Mouse (Mus musculus) left cerebral cortex, postnatal 10 days (tissue): ENCODE measurements at regions not wholly inside any gene's neighbourhood (a gene's known extent, or its start where the extent isn't known, plus 50 kb on each side); places are given as distances from the start of the nearest gene placed in this dataset.
A peak's percentile ranks its signal among the peaks of the same experiment; 100 is the strongest.

Source experiments
- DNase-seq, 2 experiments: peaks; one replicate each; pipeline ENCODE4 v3.0.0; 2021 to 2022; ENCODE audit warnings: low spot score in 2 of 2, mixed read lengths in 1 of 2; ENCODE audit errors: extremely low spot score in 1 of 2
- intact Hi-C: fragments of 180-260 bp; cut with DNase I; formaldehyde crosslinking; loops from one replicate; pipeline ENCODE4 v1.15.1; 2025

GRCm38 (mm10) chr8:92137091-92137882 is 220.1 kb upstream of the Irx5 start:
- intact Hi-C loops = no loop called here

GRCm38 (mm10) chr8:92136413-92136812 is 221.0 kb upstream of the Irx5 start:
- no peak for DNase-seq
- intact Hi-C loops = no loop called here

More at GRCm38 (mm10) chr8:92137091-92137882, 220.1 kb upstream of the Irx5 start:
- DNase-seq = peak in 1 of 2 experiments; percentile 46

GRCm38 (mm10) chr8:92134434-92134833 is 223.0 kb upstream of the Irx5 start:
- intact Hi-C loops = no loop called here
- no peak for DNase-seq

- intact Hi-C loops = no loop called here
- peak; percentile 34 to 46 for DNase-seq
These were observed 223.7 kb upstream of the Irx5 start for GRCm38 (mm10) chr8:92133484-92134406.

- no peak for DNase-seq
- intact Hi-C loops = no loop called here
These were observed 224.5 kb upstream of the Irx5 start for GRCm38 (mm10) chr8:92132949-92133348.

GRCm38 (mm10) chr8:92132526-92132925 is 224.9 kb upstream of the Irx5 start:
- intact Hi-C loops = no loop called here
- DNase-seq = no peak

GRCm38 (mm10) chr8:92130025-92130557 is 227.3 kb upstream of the Irx5 start:
- DNase-seq = no peak
- intact Hi-C loops = no loop called here

- no peak for DNase-seq
- intact Hi-C loops = no loop called here
These were observed 228.0 kb upstream of the Irx5 start for GRCm38 (mm10) chr8:92129241-92130015.

GRCm38 (mm10) chr8:92125631-92126030 is 231.8 kb upstream of the Irx5 start:
- intact Hi-C loops = no loop called here
- DNase-seq = no peak

GRCm38 (mm10) chr8:92121296-92121695 is 236.1 kb upstream of the Irx5 start:
- no peak for DNase-seq
- intact Hi-C loops = no loop called here

- DNase-seq = no peak
- intact Hi-C loops = no loop called here
These were observed 241.8 kb upstream of the Irx5 start for GRCm38 (mm10) chr8:92115479-92116267.

- intact Hi-C loops = no loop called here
- DNase-seq = no peak
These were observed 242.8 kb upstream of the Irx5 start for GRCm38 (mm10) chr8:92114311-92115275.

GRCm38 (mm10) chr8:92113901-92114300 is 243.5 kb upstream of the Irx5 start:
- intact Hi-C loops = no loop called here
- DNase-seq = no peak

GRCm38 (mm10) chr8:92113386-92113785 is 244.0 kb upstream of the Irx5 start:
- intact Hi-C loops = no loop called here
- no peak for DNase-seq

- no peak for DNase-seq
- intact Hi-C loops = no loop called here
These were observed 252.9 kb upstream of the Irx5 start for GRCm38 (mm10) chr8:92104561-92104960.

GRCm38 (mm10) chr8:92102521-92102920 is 254.9 kb upstream of the Irx5 start:
- intact Hi-C loops = no loop called here
- no peak for DNase-seq

- intact Hi-C loops = no loop called here
- DNase-seq = no peak
These were observed 262.1 kb upstream of the Irx5 start for GRCm38 (mm10) chr8:92095276-92095675.
